Mouse (Mus musculus) CH12.LX (cell line): ENCODE data around the gene Zbtb22.
A peak's percentile ranks its signal among the peaks of the same experiment; 100 is the strongest.

Experiments used
- CHD1 ChIP-seq: IDR thresholded peaks from 2 replicates; pipeline ENCODE4 v1.6.1; 2012; ENCODE audit warnings: low read depth, low read length, improper control_type of control experiment, inconsistent platforms
- CHD2 ChIP-seq: IDR thresholded peaks from 2 replicates; pipeline ENCODE4 v1.6.1; 2011; ENCODE audit warnings: low read length, improper control_type of control experiment
- CTCF ChIP-seq, 2 experiments: IDR thresholded peaks in 1 of 2; conservative IDR thresholded peaks in 1 of 2; 2 replicates each; pipeline ENCODE4 v1.5.1; 2011 to 2012; ENCODE audit warnings: low read depth in 2 of 2, low read length in 2 of 2, improper control_type of control experiment in 1 of 2, inconsistent platforms in 1 of 2, mild to moderate bottlenecking in 1 of 2, moderate library complexity in 1 of 2
- E2F4 ChIP-seq: IDR thresholded peaks from 2 replicates; pipeline ENCODE4 v1.6.1; 2011; ENCODE audit warnings: low read depth, low read length, improper control_type of control experiment; ENCODE audit not compliant: insufficient replicate concordance
- EP300 ChIP-seq: IDR thresholded peaks from 2 replicates; pipeline ENCODE4 v1.6.1; 2011; ENCODE audit warnings: low read length, improper control_type of control experiment
- GABPA ChIP-seq: IDR thresholded peaks from 2 replicates; pipeline ENCODE4 v1.6.1; 2012; ENCODE audit warnings: low read depth, low read length, improper control_type of control experiment, inconsistent platforms; ENCODE audit not compliant: insufficient replicate concordance
- PAX5 ChIP-seq: IDR thresholded peaks from 2 replicates; pipeline ENCODE4 v1.6.1; 2012; ENCODE audit warnings: low read length, inconsistent platforms, mixed read lengths
- POLR2A ChIP-seq: IDR thresholded peaks from 2 replicates; pipeline ENCODE4 v1.6.1; 2011; ENCODE audit warnings: low read depth, mild to moderate bottlenecking, improper control_type of control experiment, low read length
- POLR2AphosphoS2 ChIP-seq: IDR thresholded peaks from 2 replicates; pipeline ENCODE4 v1.6.1; 2011; ENCODE audit warnings: low read depth, low read length, improper control_type of control experiment
- TBP ChIP-seq: conservative IDR thresholded peaks from 2 replicates; pipeline ENCODE4 v1.6.1; 2011; ENCODE audit warnings: low read depth, low read length, improper control_type of control experiment
- UBTF ChIP-seq: IDR thresholded peaks from 2 replicates; pipeline ENCODE4 v1.6.1; 2012; ENCODE audit warnings: low read depth, mild to moderate bottlenecking, inconsistent platforms, low read length, improper control_type of control experiment, moderate library complexity
- USF1 ChIP-seq: IDR thresholded peaks from 2 replicates; pipeline ENCODE4 v1.6.1; 2014; ENCODE audit warnings: low read depth, mild to moderate bottlenecking, inconsistent platforms, low read length, improper control_type of control experiment
- ZKSCAN1 ChIP-seq: IDR thresholded peaks from 2 replicates; pipeline ENCODE4 v1.6.1; 2012; ENCODE audit warnings: low read depth, inconsistent platforms, low read length, improper control_type of control experiment, borderline replicate concordance

DNA sequence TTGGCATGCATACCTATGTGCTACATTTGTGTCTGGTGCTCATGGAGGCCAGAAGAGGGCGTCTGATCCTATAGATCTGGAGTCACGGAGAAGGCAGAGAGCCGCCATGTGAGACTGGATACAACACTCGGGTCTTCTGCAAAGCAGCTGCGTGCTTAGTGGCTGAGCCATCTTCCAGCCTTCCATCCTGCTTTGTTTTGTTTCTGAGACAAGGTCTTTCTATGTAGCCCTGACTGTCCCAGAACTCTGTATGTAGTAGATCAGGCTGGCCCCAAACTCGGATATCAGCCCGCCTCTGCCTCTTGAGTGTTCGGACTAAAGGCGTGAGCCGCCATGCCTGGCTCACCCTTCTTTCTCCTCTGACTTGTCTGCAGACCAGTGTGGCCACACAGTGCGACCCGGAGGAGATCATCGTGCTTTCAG, 724 bp upstream of the Zbtb22 start:
- TF ChIP-seq PAX5 = no peak
- no peak for TF ChIP-seq GABPA
- no peak for TF ChIP-seq E2F4
- peak in 1 of 2 experiments; percentile 40; a peak in 2 of 4 replicates for TF ChIP-seq CTCF (conservative IDR thresholded peaks at IDR 0.05 in 1 of 2, IDR thresholded peaks at IDR 0.05 in 1 of 2; ENCODE audit: low read depth in 2 of 2, low read length in 2 of 2)
- TF ChIP-seq USF1 = no peak
- no peak for TF ChIP-seq ZKSCAN1
- TF ChIP-seq TBP = no peak
- no peak for TF ChIP-seq POLR2A
- TF ChIP-seq UBTF = no peak
- TF ChIP-seq CHD2 = no peak
- TF ChIP-seq CHD1 = no peak
- no peak for TF ChIP-seq POLR2AphosphoS2
- no peak for TF ChIP-seq EP300
